Mouse (Mus musculus) heart, adult 11 months (tissue): ENCODE data around the gene Tmem266.

Experiments
- DNase-seq: peaks from one replicate; pipeline ENCODE4 v3.0.0; 2022

Tmem266 gene

DNA sequence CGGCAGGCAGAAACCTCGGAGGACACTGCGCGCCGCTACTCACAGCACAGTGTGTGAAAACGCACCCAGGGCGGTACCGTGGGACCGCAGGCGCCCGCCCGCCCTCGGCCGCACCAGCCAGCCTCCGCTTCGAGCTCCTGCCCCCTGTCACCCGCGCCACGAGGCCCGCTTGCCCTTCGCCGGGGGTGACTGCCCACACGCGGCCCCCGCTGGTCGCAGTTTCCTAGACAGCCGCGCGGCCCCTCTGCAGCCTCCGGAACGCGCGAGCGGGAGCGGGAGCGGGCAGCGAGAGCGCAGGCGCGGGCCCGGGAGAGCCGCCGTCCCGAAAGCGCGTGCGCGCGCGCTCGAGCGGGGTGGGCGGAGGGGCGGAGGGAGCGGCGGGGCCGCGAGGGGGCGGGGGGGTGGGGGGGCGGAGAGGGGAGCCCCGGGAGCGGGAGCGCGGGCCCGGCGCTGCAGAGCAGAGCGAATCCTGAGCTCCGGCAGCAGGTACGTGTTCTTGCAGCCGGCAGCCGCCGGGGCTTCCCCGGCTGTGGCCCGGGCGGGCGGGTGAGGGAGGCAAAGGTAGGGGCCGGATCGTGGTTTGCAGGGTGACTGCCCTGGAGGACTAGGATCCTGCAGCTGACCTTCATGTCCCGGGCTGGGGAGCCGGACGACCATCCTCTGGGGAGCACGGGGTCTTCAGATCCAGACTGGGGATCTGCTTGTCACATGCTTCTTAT lies at the start of gene Tmem266, which contains the start of gene Nrg4:
Gene Tmem266 (plus strand): TSS at position 399 of the 719 bp plus-strand sequence.
Gene Nrg4 (minus strand): TSS at position 330 of the 719 bp plus-strand sequence.
- DNase-seq: peak; percentile 98

- peak; percentile 95 for DNase-seq
Measured at GRCm38 (mm10) chr9:55277562-55277961, 49.2 kb upstream of the Tmem266 start.

GRCm38 (mm10) chr9:55279114-55279825 lies 47.4 kb upstream of the Tmem266 start:
- DNase-seq: no peak

DNA sequence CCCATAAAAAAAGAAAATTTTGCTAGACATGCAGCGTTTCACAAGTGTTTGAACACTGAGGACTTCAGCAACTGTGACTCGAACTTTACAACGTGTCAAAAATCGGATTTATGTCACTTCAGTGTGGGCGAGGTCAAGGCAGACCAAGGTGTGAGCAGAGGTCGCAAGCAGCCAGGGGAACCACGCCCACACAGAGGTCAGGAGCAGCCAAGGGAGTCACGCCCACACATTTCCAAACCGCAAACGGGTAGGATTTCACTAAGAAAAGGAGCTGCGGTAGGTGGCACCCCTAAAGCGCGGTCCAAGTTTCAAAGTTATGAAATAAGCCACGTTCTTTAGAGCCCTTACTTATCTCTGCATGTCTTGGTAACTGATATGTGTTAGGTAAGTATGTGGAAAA lies 43.2 kb upstream of the Tmem266 start:
- DNase-seq: peak; percentile 94

GRCm38 (mm10) chr9:55285197-55285596 lies 41.5 kb upstream of the Tmem266 start:
- no peak for DNase-seq

DNA sequence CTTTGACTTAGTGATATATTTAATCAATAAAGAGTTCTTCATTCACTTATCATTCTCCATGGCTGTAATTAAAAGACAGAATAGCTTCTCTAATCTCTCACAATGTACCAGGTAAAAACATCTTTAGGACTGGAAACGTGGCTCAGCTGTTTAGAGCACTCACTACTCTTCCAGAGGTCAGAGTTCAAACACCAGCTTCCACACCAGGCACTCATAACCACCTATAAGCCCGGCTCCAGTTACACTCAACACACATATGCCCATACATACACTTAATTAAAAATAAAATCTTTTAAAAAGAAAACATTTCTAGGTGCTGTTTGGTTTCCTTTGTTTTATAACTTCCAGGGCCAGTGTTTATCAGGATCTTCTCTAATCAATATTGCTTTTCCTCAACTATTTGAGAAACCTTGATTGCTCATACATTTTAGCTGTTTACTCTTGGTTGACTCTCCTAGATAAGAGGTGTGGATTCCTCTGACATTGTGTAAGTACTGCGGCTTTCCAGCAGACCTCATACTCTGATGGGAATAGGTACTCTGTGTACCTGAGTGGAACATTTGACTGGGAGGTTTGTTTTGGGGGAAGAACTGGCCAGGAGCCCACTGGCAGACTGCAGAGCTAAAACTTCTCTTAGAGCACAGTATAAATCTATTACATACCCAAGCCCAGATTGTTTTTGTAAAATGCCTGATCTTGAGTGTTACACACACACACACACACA lies 37.1 kb upstream of the Tmem266 start:
- no peak for DNase-seq

DNA sequence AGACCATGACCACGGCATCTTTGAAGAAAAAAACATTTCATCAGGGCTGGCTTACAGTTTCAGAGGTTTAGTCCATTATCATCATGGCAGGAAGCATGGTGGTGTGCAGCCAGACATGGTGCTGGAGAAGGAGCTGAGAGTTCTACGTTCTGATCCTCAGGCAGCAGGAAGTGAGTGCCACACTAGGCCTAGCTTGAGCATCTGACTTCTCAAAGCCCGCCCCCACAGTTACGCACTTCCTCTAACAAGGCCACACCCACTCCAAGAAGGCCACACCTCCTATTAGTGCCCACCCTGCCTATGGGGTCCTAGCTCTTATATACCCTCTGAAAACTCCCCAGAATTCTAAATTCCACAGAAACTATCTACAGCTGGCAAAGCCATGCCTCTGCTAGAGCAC lies 34.7 kb upstream of the Tmem266 start:
- DNase-seq: no peak

- peak; percentile 77 for DNase-seq
Measured at GRCm38 (mm10) chr9:55296221-55296620, 30.5 kb upstream of the Tmem266 start.

- DNase-seq: peak; percentile 64
Measured at GRCm38 (mm10) chr9:55307066-55307465, 19.6 kb upstream of the Tmem266 start.

- peak; percentile 36 for DNase-seq
Measured at GRCm38 (mm10) chr9:55307557-55307956, 19.2 kb upstream of the Tmem266 start.

GRCm38 (mm10) chr9:55308455-55308854 lies 18.3 kb upstream of the Tmem266 start:
- DNase-seq: peak; percentile 92

DNA sequence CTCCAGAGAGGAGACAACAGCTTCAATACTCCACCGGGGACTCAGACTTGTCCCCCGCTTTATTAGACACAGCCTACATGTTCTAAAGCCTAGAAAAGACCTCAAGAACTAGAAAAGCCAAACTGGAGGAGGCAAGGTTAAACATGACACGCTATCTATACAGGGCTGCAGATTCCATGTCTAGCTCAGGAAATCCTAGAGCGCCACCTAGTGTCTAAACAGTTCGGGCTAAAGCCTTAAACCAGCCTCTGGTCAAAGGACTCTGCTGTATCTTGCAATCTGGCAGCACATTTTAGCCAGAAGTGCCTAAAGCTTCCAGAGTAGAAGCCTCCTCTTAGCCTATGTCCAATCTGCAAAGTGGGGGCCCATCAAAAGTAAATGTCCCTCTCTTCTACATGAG lies 15.2 kb upstream of the Tmem266 start:
- DNase-seq: peak; percentile 94

DNA sequence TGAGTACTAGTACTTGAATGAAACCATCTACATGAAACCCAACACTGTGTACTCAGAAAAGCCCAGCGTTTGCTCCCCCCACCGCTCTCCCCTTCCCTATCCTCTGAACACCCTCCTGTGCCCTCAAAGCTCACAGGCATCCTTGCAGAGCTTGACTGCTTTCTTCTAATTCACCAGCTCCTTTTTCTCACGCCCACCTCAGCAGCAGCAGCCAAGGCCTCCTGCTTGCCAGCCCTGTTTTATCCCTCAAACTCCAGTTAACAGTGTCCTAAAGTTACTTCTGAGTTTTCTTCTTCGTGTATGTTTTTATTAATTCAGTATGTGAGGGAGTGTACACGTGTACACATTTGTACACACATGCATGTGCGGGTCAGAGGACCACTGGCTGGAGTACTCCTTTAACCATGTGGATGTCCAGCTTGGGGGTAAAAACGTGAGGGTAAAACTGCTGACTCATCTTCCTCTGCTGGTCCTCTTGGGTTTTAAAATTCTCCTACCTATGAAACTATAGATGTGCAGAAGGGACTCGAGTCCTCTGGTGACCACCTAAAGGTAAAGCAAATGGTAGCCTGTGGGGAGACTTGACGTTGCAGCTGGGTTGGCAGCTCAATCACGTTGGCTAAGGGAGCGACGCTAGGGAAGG lies 13.0 kb upstream of the Tmem266 start:
- no peak for DNase-seq

DNA sequence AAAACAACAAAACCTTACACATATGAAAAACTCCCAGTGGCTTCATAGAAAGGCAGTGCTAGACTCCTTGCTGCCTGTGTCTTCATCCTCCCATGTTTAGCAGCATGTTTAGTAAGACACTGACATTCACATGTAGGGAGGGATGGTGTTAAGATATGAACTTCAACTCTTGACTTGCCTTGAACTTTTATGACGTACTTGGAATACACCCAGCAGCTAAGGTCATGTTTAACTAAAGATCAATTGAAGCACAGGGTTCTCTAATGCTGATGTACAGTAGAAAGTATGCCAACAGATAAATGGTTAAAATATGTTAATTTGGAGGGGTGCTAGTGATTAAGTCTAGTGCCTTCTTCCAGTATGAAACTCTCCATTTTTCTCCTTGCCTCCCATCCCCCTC lies 4.1 kb upstream of the Tmem266 start:
- DNase-seq: no peak

DNA sequence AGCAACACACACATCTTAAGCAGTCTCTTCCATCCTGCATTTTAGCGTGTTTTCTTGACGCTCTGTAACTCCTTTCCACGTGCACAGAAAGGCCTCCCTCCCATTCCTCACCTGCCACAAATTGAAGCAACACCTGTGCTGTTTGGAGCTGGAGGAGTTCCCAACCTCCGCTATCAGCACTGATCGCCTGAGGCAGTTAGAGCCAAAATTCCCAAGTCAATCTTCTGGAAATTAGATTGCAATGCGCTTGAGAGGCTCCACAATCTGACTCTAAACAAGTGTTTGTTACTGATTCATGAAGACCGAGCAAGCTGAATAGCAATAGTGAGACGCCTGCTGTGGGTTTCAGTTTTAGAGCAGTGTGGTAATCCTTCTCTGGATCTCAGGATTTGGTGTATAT lies 2.6 kb upstream of the Tmem266 start:
- DNase-seq: no peak

DNA sequence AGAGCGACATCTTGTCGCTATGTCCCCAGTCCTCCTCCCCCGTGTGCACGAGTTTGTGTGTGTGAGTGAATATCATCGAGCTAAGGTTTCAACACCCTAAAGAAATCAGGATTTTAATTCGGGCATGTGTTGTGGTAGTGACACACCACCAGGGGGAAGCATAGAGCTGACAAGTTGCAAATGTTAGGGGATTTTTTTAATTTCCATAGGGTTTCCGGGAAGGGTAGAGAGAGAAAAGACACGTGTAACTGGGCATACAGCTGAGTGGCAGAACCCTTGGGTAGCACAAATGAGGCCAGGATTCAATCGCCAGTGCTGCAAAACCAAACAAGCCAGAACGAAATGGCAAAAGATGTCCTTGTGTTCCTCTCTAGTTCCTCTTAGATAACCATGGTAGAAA lies 2.2 kb upstream of the Tmem266 start:
- DNase-seq: no peak

DNA sequence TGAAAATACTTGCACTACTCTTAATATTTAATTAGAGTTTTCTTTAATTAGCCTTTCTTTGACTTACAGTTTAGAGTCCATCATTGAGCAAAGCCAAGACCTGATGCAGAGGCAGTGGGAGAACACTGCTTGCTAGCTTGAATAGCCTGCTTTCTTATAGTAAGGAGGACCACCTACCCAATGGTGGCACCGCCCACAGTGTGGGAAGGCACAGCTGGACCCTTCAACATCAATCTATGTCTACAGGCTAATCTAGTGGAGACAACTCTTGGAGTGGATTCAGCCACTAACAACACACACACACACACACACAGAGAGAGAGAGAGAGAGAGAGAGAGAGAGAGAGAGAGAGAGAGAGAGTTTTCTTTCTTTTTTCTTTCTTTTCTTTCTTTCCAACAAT lies 1.7 kb upstream of the Tmem266 start:
- DNase-seq: no peak

DNA sequence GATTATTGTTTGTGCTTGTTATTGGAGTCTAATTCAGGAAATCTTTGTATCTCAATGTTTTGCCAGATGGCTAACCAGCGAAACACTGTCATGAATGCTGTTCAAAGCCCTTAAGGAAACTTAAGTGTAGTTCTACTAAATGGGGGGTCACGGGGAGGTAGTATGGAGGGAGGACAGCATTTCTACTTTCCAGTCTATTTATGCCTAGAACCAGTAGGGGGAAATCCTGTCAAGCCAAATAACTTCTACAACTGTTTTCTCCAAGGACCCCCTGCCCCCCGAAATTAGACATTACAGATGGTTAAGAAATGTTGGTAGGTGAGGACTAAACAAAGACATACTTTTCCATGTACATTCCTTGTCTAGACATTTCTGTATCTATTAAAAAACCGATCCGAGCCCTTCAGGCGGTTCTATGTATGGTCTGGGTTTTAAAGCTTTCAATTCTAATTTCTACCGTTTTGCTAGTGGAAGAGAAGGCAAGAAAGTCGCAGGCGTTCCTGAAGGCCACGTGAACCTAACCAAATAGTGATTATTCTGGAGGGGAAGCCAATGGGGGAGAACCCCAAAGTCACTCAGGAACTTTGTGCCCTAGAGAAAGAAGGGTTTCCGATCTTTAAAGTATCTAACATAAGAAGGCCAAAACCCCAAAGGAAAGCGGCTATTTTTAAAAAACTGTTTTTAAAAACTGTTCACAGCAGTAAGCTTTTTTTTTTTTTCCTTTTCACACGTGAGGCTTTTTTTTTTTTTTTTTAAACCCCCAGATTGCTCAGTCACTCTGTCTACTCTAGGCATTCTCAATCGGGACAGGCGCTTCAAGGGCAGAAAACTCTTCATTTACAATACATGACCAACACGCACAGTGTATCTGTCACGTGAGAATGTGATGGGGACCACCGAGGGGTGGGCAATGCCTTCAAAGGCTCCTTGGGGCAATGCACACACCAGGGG lies 874 bp upstream of the Tmem266 start:
- DNase-seq: no peak

DNA sequence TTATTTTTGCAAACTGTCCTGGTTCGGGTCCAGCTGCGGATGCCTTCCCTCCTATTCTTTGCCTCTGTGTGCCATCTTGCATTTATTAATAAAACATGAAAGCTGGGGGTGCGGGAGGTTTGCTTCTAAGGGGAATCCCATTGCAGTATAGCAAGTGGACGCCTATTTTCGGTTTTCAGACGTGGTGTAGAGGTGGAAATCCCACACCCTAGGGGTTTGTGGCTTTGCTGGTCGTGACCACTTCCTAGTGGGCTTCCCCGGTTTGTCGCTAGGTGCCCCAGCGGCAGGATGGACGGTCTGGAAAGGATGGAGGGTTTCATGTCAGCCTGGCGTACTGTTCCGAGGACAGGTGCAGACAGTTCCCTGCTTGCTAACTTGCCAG lies 512 bp downstream of the Tmem266 start:
- peak; percentile 89 for DNase-seq

GRCm38 (mm10) chr9:55328151-55328918 lies 1.6 kb downstream of the Tmem266 start:
- DNase-seq: no peak

DNA sequence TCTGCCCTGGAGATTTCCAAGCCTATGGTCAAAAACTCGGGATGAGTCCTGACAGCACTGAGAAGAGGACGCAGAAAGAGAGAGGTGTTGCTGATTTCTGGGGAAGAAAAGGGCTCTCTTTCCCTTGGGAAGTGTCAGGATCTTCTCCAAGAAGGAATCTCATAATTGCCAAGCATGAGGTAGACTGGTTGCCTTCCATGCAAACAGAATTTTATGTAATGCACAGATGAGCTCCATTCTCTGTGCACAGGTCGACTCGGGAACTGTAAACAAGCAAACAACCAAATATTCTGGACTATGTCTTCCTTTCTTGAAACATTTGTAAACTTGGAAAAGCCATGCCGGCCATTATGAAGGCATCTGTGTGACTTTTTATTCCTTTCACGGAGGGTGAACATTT lies 2.7 kb downstream of the Tmem266 start:
- DNase-seq: no peak
